Mouse (Mus musculus) ES-E14 (cell line): ENCODE measurements at regions not wholly inside any gene's neighbourhood (a gene's known extent, or its start where the extent isn't known, plus 50 kb on each side); places are given as distances from the start of the nearest gene placed in this dataset.

Experiments used
- DNase-seq: peaks from one replicate; pipeline ENCODE4 v3.0.0-alpha.2; 2013; ENCODE audit warnings: low read depth, low spot score
- H3K27ac ChIP-seq: 2 replicates; pipeline ENCODE4 v1.5.1; 2012; ENCODE audit warnings: low read depth, mild to moderate bottlenecking, low read length, moderate library complexity, mixed read lengths; ENCODE audit not compliant: poor library complexity, insufficient read depth, severe bottlenecking
- H3K36me3 ChIP-seq: 2 replicates; pipeline ENCODE4 v1.6.1; 2012; ENCODE audit warnings: mild to moderate bottlenecking, low read length, moderate library complexity, mixed read lengths; ENCODE audit not compliant: control insufficient read depth, poor library complexity, insufficient read depth, severe bottlenecking
- H3K4me1 ChIP-seq, 2 experiments: fragments of 150-350 bp in 1 of 2; sonication (generic) in 1 of 2; 2 replicates each; pipeline ENCODE4 v1.6.1; 2012; ENCODE audit warnings: low read length in 2 of 2, mild to moderate bottlenecking in 1 of 2, mixed read lengths in 1 of 2; ENCODE audit not compliant: control insufficient read depth in 2 of 2, insufficient read depth in 2 of 2, poor library complexity in 1 of 2
- H3K4me3 ChIP-seq, 2 experiments: fragments of 150-350 bp in 1 of 2; sonication (generic) in 1 of 2; 2 replicates each; pipeline ENCODE4 v1.5.1; 2012; ENCODE audit warnings: low read length in 2 of 2, low read depth in 1 of 2, mild to moderate bottlenecking in 1 of 2, mixed read lengths in 1 of 2; ENCODE audit not compliant: insufficient read depth in 1 of 2, poor library complexity in 1 of 2, severe bottlenecking in 1 of 2
- H3K9ac ChIP-seq: 2 replicates; pipeline ENCODE4 v1.6.1; 2012; ENCODE audit warnings: low read depth, mild to moderate bottlenecking, low read length, mixed read lengths; ENCODE audit not compliant: poor library complexity, insufficient read depth, severe bottlenecking
- H3K9me3 ChIP-seq: fragments of 150-350 bp; sonication (generic); 2 replicates; pipeline ENCODE4 v1.6.1; 2012; ENCODE audit warnings: low read depth, mild to moderate bottlenecking, low read length; ENCODE audit not compliant: control insufficient read depth, insufficient read depth
- CHD2 ChIP-seq: IDR thresholded peaks from 2 replicates; pipeline ENCODE4 v1.6.1; 2014; ENCODE audit warnings: mild to moderate bottlenecking, low read depth, low read length, inconsistent platforms
- HCFC1 ChIP-seq: IDR thresholded peaks from 2 replicates; pipeline ENCODE4 v1.6.1; 2012; ENCODE audit warnings: low read length, inconsistent platforms, borderline replicate concordance; ENCODE audit not compliant: insufficient read depth
- MAFK ChIP-seq: IDR thresholded peaks from 2 replicates; pipeline ENCODE4 v1.6.1; 2014; ENCODE audit warnings: mild to moderate bottlenecking, low read depth, low read length, inconsistent platforms; ENCODE audit not compliant: insufficient read depth
- ZC3H11A ChIP-seq: IDR thresholded peaks from 2 replicates; pipeline ENCODE4 v1.6.1; 2012; ENCODE audit warnings: low read depth, mild to moderate bottlenecking, inconsistent platforms, low read length, borderline replicate concordance
- ZNF384 ChIP-seq: IDR thresholded peaks from 2 replicates; pipeline ENCODE4 v1.6.1; 2012; ENCODE audit warnings: low read depth, low read length, inconsistent platforms
- in situ Hi-C, 2 experiments: fragments of 600-800 bp; cut with MboI; formaldehyde crosslinking; loops; one replicate each; pipeline ENCODE4 v1.15.1; 2025; ENCODE audit warnings: low sequenced_read_pairs in 2 of 2, inconsistent platforms in 1 of 2; ENCODE audit not compliant: unreplicated experiment in 2 of 2

GRCm38 (mm10) chr5:26185417-26185816 lies 64.2 kb upstream of the Gm10220 start:
- no peak for DNase-seq
- Histone ChIP-seq H3K27ac (no peak overlapping the region), H3K9ac (no peak overlapping the region), H3K9me3 (no peaks in the 10 kb centered on the region), H3K4me1 (no peaks in the 10 kb centered on the region), H3K36me3 (no peaks in the 10 kb centered on the region), H3K4me3 (no peak overlapping the region)
- in situ Hi-C loops: no loop called here
- TF ChIP-seq CHD2 (no peak), MAFK (no peak), HCFC1 (no peak), ZNF384 (no peak)

- no peak for DNase-seq
- no peaks in the 10 kb centered on the region for H3K9me3 ChIP-seq
- H3K4me1 ChIP-seq: no peaks in the 10 kb centered on the region
- H3K27ac ChIP-seq: no peak overlapping the region
- no peaks in the 10 kb centered on the region for H3K36me3 ChIP-seq
- in situ Hi-C loops: no loop called here
- no peak overlapping the region for H3K4me3 ChIP-seq
- no peak overlapping the region for H3K9ac ChIP-seq
- TF ChIP-seq MAFK: no peak
- no peak for TF ChIP-seq ZC3H11A
- no peak for TF ChIP-seq HCFC1
- no peak for TF ChIP-seq CHD2
- no peak for TF ChIP-seq ZNF384
These were observed 54.8 kb upstream of the Gm10220 start for GRCm38 (mm10) chr5:26176064-26176463.

GRCm38 (mm10) chr5:26171662-26172384 lies 50.6 kb upstream of the Gm10220 start:
- Histone ChIP-seq H3K27ac (no peak overlapping the region), H3K9ac (no peak overlapping the region), H3K9me3 (no peaks in the 10 kb centered on the region), H3K4me1 (no peaks in the 10 kb centered on the region), H3K36me3 (no peaks in the 10 kb centered on the region), H3K4me3 (no peak overlapping the region)
- no peak for DNase-seq
- in situ Hi-C loops: no loop called here
- no peak for TF ChIP-seq ZC3H11A
- TF ChIP-seq CHD2: no peak

GRCm38 (mm10) chr5:26170717-26171500 lies 49.7 kb upstream of the Gm10220 start:
- H3K9ac ChIP-seq: no peak overlapping the region
- no peak overlapping the region for H3K4me3 ChIP-seq
- H3K4me1 ChIP-seq: no peaks in the 10 kb centered on the region
- no peak for TF ChIP-seq ZC3H11A
- H3K9me3 ChIP-seq: no peaks in the 10 kb centered on the region
- no peaks in the 10 kb centered on the region for H3K36me3 ChIP-seq
- in situ Hi-C loops: no loop called here
- no peak overlapping the region for H3K27ac ChIP-seq
- DNase-seq: no peak
